Mouse (Mus musculus) C2C12 (cell line): ENCODE measurements around the gene Ccdc73. TPM values are rescaled to one million over a fixed set of nuclear protein-coding genes. Genes with fewer than 3 reads are reported as not detected.
"Not testable (repeated sequence)": the region's sequence is repeated elsewhere in the genome, so short reads cannot be mapped to it uniquely, and the experiment has no call there.

ENCODE experiments used
- H3K27me3 ChIP-seq: one replicate; pipeline ENCODE4 v1.6.1; 2011; ENCODE audit not compliant: control insufficient read depth, insufficient read depth, insufficient read length
- H3K36me3 ChIP-seq: one replicate; pipeline ENCODE4 v1.6.1; 2011; ENCODE audit not compliant: control insufficient read depth, insufficient read depth
- H3K4me3 ChIP-seq: one replicate; pipeline ENCODE4 v1.5.1; 2011; ENCODE audit warnings: mild to moderate bottlenecking, control low read depth; ENCODE audit not compliant: poor library complexity, insufficient read depth, severe bottlenecking
- H3K79me2 ChIP-seq: one replicate; pipeline ENCODE4 v1.6.1; 2011; ENCODE audit not compliant: control insufficient read depth, insufficient read depth
- H3K79me3 ChIP-seq: one replicate; pipeline ENCODE4 v1.6.1; 2011; ENCODE audit warnings: low read depth, control low read depth
- H3ac ChIP-seq: one replicate; pipeline ENCODE3; 2011; ENCODE audit warnings: low read depth; ENCODE audit not compliant: control insufficient read depth, insufficient read length
- CEBPB ChIP-seq: IDR thresholded peaks from one replicate; pipeline ENCODE4 v1.6.1; 2011; ENCODE audit warnings: low read depth, mild to moderate bottlenecking, control low read depth, moderate library complexity
- CTCF ChIP-seq: IDR thresholded peaks from one replicate; pipeline ENCODE4 v1.5.1; 2011; ENCODE audit not compliant: control insufficient read depth, insufficient read depth, insufficient read length
- FOSL1 ChIP-seq: IDR thresholded peaks from one replicate; pipeline ENCODE4 v1.8.0; 2011; ENCODE audit warnings: mild to moderate bottlenecking, low read length; ENCODE audit not compliant: poor library complexity, insufficient read depth, severe bottlenecking
- MAX ChIP-seq: IDR thresholded peaks from one replicate; pipeline ENCODE4 v1.6.1; 2011; ENCODE audit warnings: mild to moderate bottlenecking, control low read depth
- MYOD1 ChIP-seq: IDR thresholded peaks from one replicate; pipeline ENCODE4 v1.6.1; 2011; ENCODE audit warnings: low read depth; ENCODE audit not compliant: control insufficient read depth, insufficient read length
- MYOG ChIP-seq: IDR thresholded peaks from one replicate; pipeline ENCODE4 v1.6.1; 2011; ENCODE audit not compliant: control insufficient read depth, insufficient read length; ENCODE audit errors: extremely low read depth
- USF1 ChIP-seq: IDR thresholded peaks from one replicate; pipeline ENCODE4 v1.6.1; 2011; ENCODE audit warnings: low read depth, mild to moderate bottlenecking, control low read depth, moderate library complexity
- long read RNA-seq, 2 experiments: library from polyadenylated mRNA; unstranded; transcript quantifications; one replicate each; pipeline ENCODE4 v2.0.0; 2019 to 2020
- polyA plus RNA-seq: library from polyadenylated mRNA; unstranded; fragments of >200 nt; fragmentation: generic; extraction: Trizol; gene quantifications from one replicate; pipeline ENCODE4 v1.2.1, GENCODE M21; 2012; ENCODE audit warnings: missing spikeins

The Ccdc73 gene
- 0.21 TPM for polyA plus RNA-seq
- long read RNA-seq, experiment 1: 0 reads
- long read RNA-seq, experiment 2: 0 reads

GRCm38 (mm10) chr2:104867282-104867855, at the start of gene Ccdc73:
TSS of gene Ccdc73 (plus strand) at chr2:104867805.
- no peaks in the 10 kb centered on the region for H3K27me3 ChIP-seq
- no peaks in the 10 kb centered on the region for H3K79me2 ChIP-seq
- TF ChIP-seq USF1 (no peak), FOSL1 (no peak), CEBPB (no peak), MAX (no peak)
- no peak within 1 kb of the TSS for H3K4me3 ChIP-seq
- no peaks in the 10 kb centered on the region for H3K36me3 ChIP-seq
- H3K79me3 ChIP-seq: no peaks in the 10 kb centered on the region
- H3ac ChIP-seq: no peak within 1 kb of the TSS

DNA sequence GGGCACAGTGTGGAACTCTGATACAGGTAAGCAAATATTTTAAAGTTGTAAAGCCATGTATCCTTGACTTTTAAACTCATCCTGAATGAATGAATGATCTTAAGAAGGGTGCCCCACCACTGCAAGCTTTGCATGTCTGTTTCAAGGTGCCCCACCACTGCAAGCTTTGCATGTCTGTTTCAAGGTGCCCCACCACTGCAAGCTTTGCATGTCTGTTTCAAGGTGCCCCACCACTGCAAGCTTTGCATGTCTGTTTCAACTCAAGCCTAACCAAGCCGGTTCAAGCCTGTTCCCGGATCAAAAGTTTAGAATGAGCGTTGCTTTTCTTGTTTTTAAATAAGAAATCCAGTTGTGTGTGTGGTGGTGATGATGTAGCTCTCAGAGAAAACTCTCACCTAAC, 48.8 kb upstream of the Ccdc73 start:
- H3K79me3 ChIP-seq: peaks cover 22% of the 10 kb centered on the region
- H3K27me3 ChIP-seq, H3K36me3 ChIP-seq, H3K4me3 ChIP-seq, H3ac ChIP-seq: not testable (repeated sequence)
- H3K79me2 ChIP-seq: peaks cover 25% of the 10 kb centered on the region

GRCm38 (mm10) chr2:104826191-104826590, 41.4 kb upstream of the Ccdc73 start:
- TF ChIP-seq FOSL1 (no peak), MAX (no peak), MYOG (no peak), USF1 (no peak)
- no peak overlapping the region for H3K4me3 ChIP-seq

GRCm38 (mm10) chr2:104832486-104832885, 35.1 kb upstream of the Ccdc73 start:
- no peak for TF ChIP-seq FOSL1
- H3K79me3 ChIP-seq: peaks cover 2% of the 10 kb centered on the region
- H3K79me2 ChIP-seq: no peaks in the 10 kb centered on the region

More at GRCm38 (mm10) chr2:104826191-104826590, 41.4 kb upstream of the Ccdc73 start:
- no peak overlapping the region for H3ac ChIP-seq
- H3K79me3 ChIP-seq: peaks cover 2% of the 10 kb centered on the region
- H3K27me3 ChIP-seq: no peaks in the 10 kb centered on the region
- no peaks in the 10 kb centered on the region for H3K36me3 ChIP-seq
- H3K79me2 ChIP-seq: no peaks in the 10 kb centered on the region

DNA sequence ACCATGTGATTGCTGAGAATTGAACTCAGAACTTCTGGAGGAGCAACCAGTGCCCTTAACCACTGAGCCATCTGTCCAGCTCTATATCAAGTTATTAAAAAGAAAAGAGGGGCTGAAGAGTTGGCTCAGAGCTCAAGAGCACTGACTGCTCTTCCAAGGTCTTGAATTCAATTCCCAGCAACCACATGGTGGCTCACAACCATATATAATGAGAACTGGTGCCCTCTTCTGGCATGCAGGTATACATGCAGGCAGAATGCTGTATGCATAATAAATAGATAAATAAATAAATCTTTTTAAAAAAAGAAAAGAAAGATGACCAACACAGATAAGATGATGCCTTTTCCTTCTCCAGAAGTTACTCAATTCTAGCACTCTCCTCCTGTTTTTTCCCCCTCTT, 26.6 kb upstream of the Ccdc73 start:
- peaks cover 8% of the 10 kb centered on the region for H3K36me3 ChIP-seq
- no peaks in the 10 kb centered on the region for H3K27me3 ChIP-seq

More at GRCm38 (mm10) chr2:104832486-104832885, 35.1 kb upstream of the Ccdc73 start:
- no peak overlapping the region for H3K4me3 ChIP-seq
- H3ac ChIP-seq: no peak overlapping the region
- no peaks in the 10 kb centered on the region for H3K36me3 ChIP-seq
- no peaks in the 10 kb centered on the region for H3K27me3 ChIP-seq

GRCm38 (mm10) chr2:104841736-104842135, 25.9 kb upstream of the Ccdc73 start:
- Histone ChIP-seq H3K36me3 (peaks cover 8% of the 10 kb centered on the region), H3K79me2 (peaks cover 12% of the 10 kb centered on the region), H3ac (no peak overlapping the region), H3K4me3 (no peak overlapping the region), H3K27me3 (no peaks in the 10 kb centered on the region), H3K79me3 (no peaks in the 10 kb centered on the region)
- no peak for TF ChIP-seq CTCF
- no peak for TF ChIP-seq USF1
- no peak for TF ChIP-seq MYOD1
- no peak for TF ChIP-seq FOSL1

More for the DNA sequence above, 26.6 kb upstream of the Ccdc73 start:
- Histone ChIP-seq H3K4me3 (no peak overlapping the region), H3ac (no peak overlapping the region), H3K79me3 (no peaks in the 10 kb centered on the region), H3K79me2 (peaks cover 4% of the 10 kb centered on the region)
- TF ChIP-seq USF1 (no peak), CEBPB (no peak), FOSL1 (no peak), CTCF (no peak), MYOD1 (no peak), MAX (no peak), MYOG (no peak)
